Mouse (Mus musculus) thymus, postnatal 25 days (tissue): ENCODE measurements around the gene Pak6.
"Not testable (repeated sequence)": the region's sequence is repeated elsewhere in the genome, so short reads cannot be mapped to it uniquely, and the experiment has no call there.

Experiments
- DNase-seq: peaks from one replicate; pipeline ENCODE4 v3.0.0; 2022

Gene Pak6

GRCm38 (mm10) chr2:118662902-118663803 lies at the start of gene Pak6:
TSS of gene Pak6 (plus strand) at chr2:118663303.
- peak; percentile 83 for DNase-seq

- no peak for DNase-seq
These were observed 45.1 kb upstream of the Pak6 start for GRCm38 (mm10) chr2:118618013-118618412.

- DNase-seq: no peak
These were observed 43.0 kb upstream of the Pak6 start for GRCm38 (mm10) chr2:118620101-118620500.

- no peak for DNase-seq
These were observed 42.5 kb upstream of the Pak6 start for GRCm38 (mm10) chr2:118620608-118621007.

- no peak for DNase-seq
These were observed 33.8 kb upstream of the Pak6 start for GRCm38 (mm10) chr2:118629276-118629675.

- DNase-seq: no peak
These were observed 29.7 kb upstream of the Pak6 start for GRCm38 (mm10) chr2:118633441-118633840.

- no peak for DNase-seq
These were observed 25.8 kb upstream of the Pak6 start for GRCm38 (mm10) chr2:118637258-118637657.

- peak; percentile 83 for DNase-seq
These were observed 25.1 kb upstream of the Pak6 start for GRCm38 (mm10) chr2:118637888-118638526.

- DNase-seq: no peak
These were observed 24.4 kb upstream of the Pak6 start for GRCm38 (mm10) chr2:118638686-118639085.

- DNase-seq: no peak
These were observed 22.0 kb upstream of the Pak6 start for GRCm38 (mm10) chr2:118641147-118641546.

GRCm38 (mm10) chr2:118642431-118642830 lies 20.7 kb upstream of the Pak6 start:
- DNase-seq: peak; percentile 59

- DNase-seq: peak; percentile 24
These were observed 20.2 kb upstream of the Pak6 start for GRCm38 (mm10) chr2:118642942-118643341.

GRCm38 (mm10) chr2:118646665-118647064 lies 16.4 kb upstream of the Pak6 start:
- DNase-seq: no peak

GRCm38 (mm10) chr2:118650697-118651096 lies 12.4 kb upstream of the Pak6 start:
- DNase-seq: not testable (repeated sequence)

- DNase-seq: peak; percentile 14
These were observed 6.3 kb upstream of the Pak6 start for GRCm38 (mm10) chr2:118656688-118657281.

- peak; percentile 27 for DNase-seq
These were observed 4.6 kb upstream of the Pak6 start for GRCm38 (mm10) chr2:118658457-118658856.

GRCm38 (mm10) chr2:118659077-118659476 lies 4.0 kb upstream of the Pak6 start:
- no peak for DNase-seq

- DNase-seq: no peak
These were observed 3.6 kb upstream of the Pak6 start for GRCm38 (mm10) chr2:118659493-118659892.

GRCm38 (mm10) chr2:118659998-118660452 lies 3.1 kb upstream of the Pak6 start:
- peak; percentile 39 for DNase-seq

- no peak for DNase-seq
These were observed 1.2 kb upstream of the Pak6 start for GRCm38 (mm10) chr2:118661891-118662290.

GRCm38 (mm10) chr2:118663804-118664766 lies 982 bp downstream of the Pak6 start:
- DNase-seq: no peak

GRCm38 (mm10) chr2:118664975-118665516 lies 1.9 kb downstream of the Pak6 start:
- DNase-seq: no peak
